Mouse (Mus musculus): Measurements from ENCODE around the gene Psmb3. TPM values are rescaled to one million over a fixed set of nuclear protein-coding genes. Genes with fewer than 3 reads are reported as not detected.

The Psmb3 gene
- total and polyA plus RNA-seq, 3 experiments, result 648 to 914 TPM; not detected in 1

DNA sequence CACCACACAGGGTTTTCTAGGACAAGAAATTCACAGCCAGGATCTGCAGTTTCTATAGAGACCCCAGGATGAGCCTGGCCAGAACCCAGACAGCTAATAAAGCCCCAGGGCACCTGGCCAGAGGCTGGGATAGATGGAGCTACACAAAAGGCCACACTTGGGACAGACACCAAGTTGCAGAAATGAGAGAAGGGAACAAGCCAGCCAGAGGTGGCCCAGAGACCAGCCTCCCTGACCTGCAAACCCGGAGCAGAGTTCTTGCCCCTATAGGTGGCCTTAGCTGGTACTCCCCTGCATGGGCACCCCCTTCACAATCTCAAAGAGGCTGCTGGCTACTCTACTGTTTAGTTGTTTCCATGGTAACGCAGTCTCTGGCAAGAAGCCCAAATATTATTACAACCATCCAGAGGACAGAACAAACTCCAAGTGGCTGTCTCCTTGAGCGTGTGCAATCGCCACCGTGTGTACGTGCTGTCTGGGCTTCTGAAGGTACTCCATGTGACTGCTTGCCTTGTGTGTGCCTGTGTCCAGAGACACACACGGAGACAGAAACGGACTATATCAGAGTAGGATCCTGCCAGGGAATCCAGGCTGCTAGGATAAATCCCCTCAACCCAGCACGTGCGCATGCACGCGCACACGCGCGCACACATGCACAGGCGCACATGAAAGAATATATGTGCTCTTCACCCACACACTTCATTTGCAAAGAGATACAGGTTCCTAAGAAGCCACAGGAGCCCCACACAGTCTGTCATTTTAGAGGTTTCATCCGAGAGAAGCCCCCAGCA, 8.1 kb upstream of the Psmb3 start:
- no peak for DNase-seq (ENCODE audit: low read depth, low spot score)
- Histone ChIP-seq H3K36me3 (ENCODE audit: control insufficient read depth in 1 of 2, insufficient read depth in 2 of 2, low read length in 2 of 2) (peaks cover 0 to 1% of the 10 kb centered on the region in 2 experiments; a peak in 2 of 4 replicates), H3K9ac (ENCODE audit: control insufficient read depth, low read depth, low read length, poor library complexity, severe bottlenecking) (no peak overlapping the region), H3K79me2 (ENCODE audit: control insufficient read depth, insufficient read depth, low read length, poor library complexity) (peaks cover 8% of the 10 kb centered on the region; the same call in 1 of the 2 replicates), H3K4me1 (ENCODE audit: control insufficient read depth in 1 of 2, insufficient read depth in 2 of 2, low read length in 2 of 2) (peaks cover 0 to 10% of the 10 kb centered on the region in 2 experiments; a peak in 2 of 4 replicates), H3K4me3 (ENCODE audit: control insufficient read depth in 1 of 2, insufficient read depth in 1 of 2, low read depth in 2 of 2, low read length in 2 of 2) (no peak overlapping the region), H3K27me3 (ENCODE audit: control insufficient read depth in 1 of 2, insufficient read depth in 2 of 2, low read length in 2 of 2) (no peaks in the 10 kb centered on the region), H3K9me3 (replicated peaks; ENCODE audit: insufficient read depth, low read length) (no peaks in the 10 kb centered on the region), H3K27ac (ENCODE audit: control insufficient read depth, low read depth, low read length) (no peak overlapping the region)
- no peak for TF ChIP-seq ZMIZ1 (IDR thresholded peaks at IDR 0.05; ENCODE audit: low read depth, low read length)

DNA sequence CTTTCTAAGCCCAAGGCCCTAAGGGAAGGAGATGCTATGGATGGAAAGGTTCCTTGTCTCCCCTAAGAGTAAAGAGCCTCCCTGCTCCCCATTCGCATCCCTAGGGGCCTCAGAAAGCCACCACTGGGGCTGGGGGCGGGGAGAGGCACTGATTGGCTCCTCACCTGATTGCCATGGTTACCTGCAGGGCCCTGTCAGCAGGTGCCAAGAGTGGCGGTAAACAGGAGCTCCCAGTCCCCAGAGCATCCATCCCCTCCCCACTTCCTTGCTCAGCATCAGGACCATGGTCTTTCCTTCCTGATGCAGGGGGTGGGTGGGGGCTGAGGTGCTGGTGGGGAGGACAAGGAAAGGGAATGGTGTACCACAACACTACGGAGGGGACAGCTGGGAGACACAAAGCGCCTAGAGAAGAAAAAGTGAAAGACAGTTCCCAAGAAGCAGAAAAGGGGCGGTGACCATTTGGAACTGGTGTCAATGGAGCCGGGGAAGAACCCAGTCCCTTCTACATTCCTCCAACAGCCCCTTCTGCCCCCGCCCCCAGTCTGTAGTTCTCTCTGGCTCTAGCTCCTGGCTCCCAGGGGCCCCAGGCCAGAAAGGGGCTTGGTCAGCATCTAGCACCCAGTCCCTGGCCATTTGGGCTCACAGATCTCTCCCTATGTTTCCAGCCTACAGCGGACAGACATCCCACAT, 7.3 kb upstream of the Psmb3 start:
- Histone ChIP-seq H3K79me2 (ENCODE audit: control insufficient read depth, insufficient read depth, low read length, poor library complexity) (peaks cover 8% of the 10 kb centered on the region; the same call in 1 of the 2 replicates), H3K27me3 (ENCODE audit: control insufficient read depth in 1 of 2, insufficient read depth in 2 of 2, low read length in 2 of 2) (no peaks in the 10 kb centered on the region), H3K9me3 (replicated peaks; ENCODE audit: insufficient read depth, low read length) (no peaks in the 10 kb centered on the region), H3K36me3 (ENCODE audit: control insufficient read depth in 1 of 2, insufficient read depth in 2 of 2, low read length in 2 of 2) (peaks cover 0 to 1% of the 10 kb centered on the region in 2 experiments; a peak in 2 of 4 replicates), H3K9ac (ENCODE audit: control insufficient read depth, low read depth, low read length, poor library complexity, severe bottlenecking) (no peak overlapping the region), H3K4me3 (ENCODE audit: control insufficient read depth in 1 of 2, insufficient read depth in 1 of 2, low read depth in 2 of 2, low read length in 2 of 2) (no peak overlapping the region), H3K27ac (ENCODE audit: control insufficient read depth, low read depth, low read length) (no peak overlapping the region), H3K4me1 (ENCODE audit: control insufficient read depth in 1 of 2, insufficient read depth in 2 of 2, low read length in 2 of 2) (peaks cover 0 to 10% of the 10 kb centered on the region in 2 experiments; a peak in 3 of 4 replicates)
- TF ChIP-seq ZC3H11A (IDR thresholded peaks at IDR 0.05; ENCODE audit: low read depth, low read length), result no peak
- TF ChIP-seq CTCF (IDR thresholded peaks at IDR 0.05 in 2 of 3, conservative IDR thresholded peaks at IDR 0.05 in 1 of 3; ENCODE audit: control insufficient read depth in 1 of 3, insufficient read depth in 1 of 3, low read depth in 2 of 3, low read length in 3 of 3, poor library complexity in 1 of 3, severe bottlenecking in 1 of 3), result no peak
- TF ChIP-seq CHD2 (IDR thresholded peaks at IDR 0.05; ENCODE audit: low read length), result no peak
- TF ChIP-seq MAZ (IDR thresholded peaks at IDR 0.05; ENCODE audit: low read depth, low read length), result no peak
- no peak for TF ChIP-seq TBP (IDR thresholded peaks at IDR 0.05; ENCODE audit: low read depth, low read length)
- TF ChIP-seq TCF12 (IDR thresholded peaks at IDR 0.05; ENCODE audit: low read depth, low read length), result no peak
- TF ChIP-seq ELF1 (IDR thresholded peaks at IDR 0.05; ENCODE audit: low read depth, low read length), result no peak
- TF ChIP-seq HCFC1 (IDR thresholded peaks at IDR 0.05; ENCODE audit: low read depth, low read length), result no peak
- no peak for TF ChIP-seq USF2 (IDR thresholded peaks at IDR 0.05; ENCODE audit: borderline replicate concordance in 1 of 2, insufficient read depth in 1 of 2, low read depth in 1 of 2, low read length in 2 of 2)
- TF ChIP-seq ZNF384 (IDR thresholded peaks at IDR 0.05; ENCODE audit: low read depth, low read length), result no peak
- no peak for TF ChIP-seq CHD1 (IDR thresholded peaks at IDR 0.05; ENCODE audit: low read depth, low read length)
- no peak for DNase-seq (ENCODE audit: low read depth, low spot score)

All from MEL (cell line).